ENCODE assay signal across 8 mouse cellular contexts in the genomic region with DNA sequence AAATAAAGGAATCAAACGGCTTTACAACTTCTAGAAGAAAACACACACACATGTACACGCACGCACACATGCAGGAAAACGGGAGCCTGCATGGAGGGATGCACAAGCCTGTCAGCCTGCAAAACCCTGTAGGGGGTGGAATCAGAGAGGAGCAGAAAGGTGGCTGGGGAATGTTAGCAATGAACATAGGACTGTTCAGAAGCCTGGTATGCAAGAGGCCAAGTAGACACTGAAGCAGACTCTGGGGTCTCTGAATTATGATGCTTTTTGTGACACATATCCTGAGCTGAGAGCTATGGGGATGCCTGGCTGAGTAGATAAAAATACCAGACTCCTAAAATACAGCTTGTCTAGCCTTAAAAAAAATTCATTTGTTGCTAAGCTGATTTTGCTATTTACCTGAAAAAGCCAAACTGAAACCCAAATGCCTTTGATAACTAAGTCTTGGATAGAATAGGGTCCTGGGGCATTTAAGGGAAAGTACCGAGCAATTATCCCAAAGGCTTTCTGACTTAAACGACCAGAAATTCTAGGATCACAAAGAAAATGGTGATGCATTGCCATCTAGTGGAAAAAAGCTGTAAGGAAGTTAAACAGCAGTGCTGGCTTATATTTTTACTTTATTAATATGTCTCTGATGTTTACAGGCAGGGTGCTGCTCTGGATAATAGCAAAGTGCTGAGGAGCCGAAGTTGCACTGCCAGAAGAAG. TPM values are rescaled to one million over a fixed set of nuclear protein-coding genes. Genes with fewer than 3 reads are reported as not detected.
DNase-seq lines count a peak whose midpoint lies in the region; ATAC-seq lines count a peak whose summit lies in the region.

No protein-coding gene starts in this region.

- H3K27ac ChIP-seq in kidney, embryonic 14.5 days (ENCODE audit: low read depth, low read length): no peak overlapping the region
- H3K27ac ChIP-seq in midbrain, embryonic 15.5 days: 0 out of 2 replicates have a peak overlapping the region, but pooled peaks have one; percentile 7

- no peak overlapping the region for H3K9ac ChIP-seq in kidney, embryonic 14.5 days (ENCODE audit: low read depth, low read length)
- H3K9ac ChIP-seq in midbrain, embryonic 15.5 days: no peak overlapping the region

- H3K4me3 ChIP-seq in kidney, embryonic 14.5 days (ENCODE audit: low read length): no peak overlapping the region
- no peak overlapping the region for H3K4me3 ChIP-seq in midbrain, embryonic 15.5 days

- peak; percentile 21 for ATAC-seq in kidney, embryonic 14.5 days (ENCODE audit: low FRiP score, low TSS enrichment)
- peak; percentile 85 for ATAC-seq in midbrain, embryonic 15.5 days (replicated peaks)
- no peak for ATAC-seq in megakaryocyte, adult 5-6 weeks (ENCODE audit: poor library complexity, severe bottlenecking)

- H3K9me3 ChIP-seq in kidney, embryonic 14.5 days (ENCODE audit: control insufficient read depth, low read length): no peaks in the 10 kb centered on the region
- H3K9me3 ChIP-seq in midbrain, embryonic 15.5 days: no peaks in the 10 kb centered on the region

- no peaks in the 10 kb centered on the region for H3K36me3 ChIP-seq in kidney, embryonic 14.5 days (ENCODE audit: control insufficient read depth, insufficient read depth, low read length)
- H3K36me3 ChIP-seq in midbrain, embryonic 15.5 days (replicated peaks): no peaks in the 10 kb centered on the region

- H3K4me2 ChIP-seq in kidney, embryonic 14.5 days (replicated peaks; ENCODE audit: low read depth, low read length): no peak overlapping the region
- H3K4me2 ChIP-seq in midbrain, embryonic 15.5 days: 0 out of 2 replicates have a peak overlapping the region, but pooled peaks have one; percentile 13

- H3K27me3 ChIP-seq in kidney, embryonic 14.5 days (ENCODE audit: control insufficient read depth, insufficient read depth, low read length): no peaks in the 10 kb centered on the region
- no peaks in the 10 kb centered on the region for H3K27me3 ChIP-seq in midbrain, embryonic 15.5 days (replicated peaks)

- 41% methylated on average over 7 of the region's 7 CpGs for WGBS in kidney, embryonic 14.5 days
- WGBS in midbrain, embryonic 15.5 days: 39% methylated on average over 7 of the region's 7 CpGs

- no peak for DNase-seq in kidney, postnatal 25 days
- peak; percentile 22 for DNase-seq in MEL-GATA-1-ER (ENCODE audit: extremely low read depth, low read depth)
- peak; percentile 43 to 75 for DNase-seq in cerebellum, postnatal 10 days
- peak; percentile 52 for DNase-seq in hindlimb bud, embryonic 11.5 days (ENCODE audit: extremely low spot score, low read depth, low spot score)
- DNase-seq in ovary, postnatal 36 days (ENCODE audit: low spot score): no peak

- H3K4me1 ChIP-seq in kidney, embryonic 14.5 days (ENCODE audit: control insufficient read depth, insufficient read depth, low read length): peaks cover 12% of the 10 kb centered on the region; the same call in 1 of the 2 replicates
- peaks cover 22% of the 10 kb centered on the region for H3K4me1 ChIP-seq in midbrain, embryonic 15.5 days

RNA-seq across cellular contexts. Expression of gene Nobox, which starts 12.4 kb away (rescaled TPM):
- polyA plus RNA-seq in kidney, embryonic 14.5 days (2014; fragmentation: Nextera tagmentation; extraction: Ambion mirVana): 0.20 TPM in 1 of 2 replicates, not detected in the other
- not detected in 2 replicates for polyA plus RNA-seq in midbrain, embryonic 15.5 days (2015; fragmentation: Nextera tagmentation; extraction: Ambion mirVana)
- not detected in 2 replicates for total RNA-seq in megakaryocyte, adult 5-6 weeks (2015)
- not detected in 2 replicates for total RNA-seq in megakaryocyte, adult 5-6 weeks (2017)

RNA-seq across cellular contexts. Expression of gene Arhgef5, which starts 31.6 kb away (rescaled TPM):
- 12.5 and 13.7 TPM in 2 replicates for polyA plus RNA-seq in kidney, embryonic 14.5 days (2014; fragmentation: Nextera tagmentation; extraction: Ambion mirVana)
- polyA plus RNA-seq in midbrain, embryonic 15.5 days (2015; fragmentation: Nextera tagmentation; extraction: Ambion mirVana): 2.5 and 3.0 TPM in 2 replicates
- total RNA-seq in megakaryocyte, adult 5-6 weeks (2015): 0.18 and 0.40 TPM in 2 replicates
- total RNA-seq in megakaryocyte, adult 5-6 weeks (2017): 0.24 and 0.33 TPM in 2 replicates

Comparison
In these comparisons a context has a peak if more than half of its experiments do, and no peak if none do; other contexts are left out.
1. DNase-seq: peak in MEL-GATA-1-ER (single experiment), cerebellum, postnatal 10 days (2 of 2) and hindlimb bud, embryonic 11.5 days (single experiment); none in kidney, postnatal 25 days (0 of 2) and ovary, postnatal 36 days (single experiment).